ENCODE assay signal across 21 mouse cellular contexts in genomic region chr2:118084693-118085092, GRCm38 (mm10). TPM values are rescaled to one million over a fixed set of nuclear protein-coding genes. Genes with fewer than 3 reads are reported as not detected.
DNase-seq lines count a peak whose midpoint lies in the region; ATAC-seq lines count a peak whose summit lies in the region.
"Had no signal": no experiment of that assay in that cellular context is flagged by ENCODE, and none has a peak within 500 bp of the region (broad histone marks: within the 10 kb centered on the region; RNA-seq: fewer than 3 reads in every experiment).

No protein-coding gene starts in this region.

- H3K36me3 ChIP-seq in embryonic facial prominence, embryonic 14.5 days (ENCODE audit: control insufficient read depth, insufficient read depth, low read length), result no peaks in the 10 kb centered on the region
- H3K36me3 ChIP-seq in embryonic facial prominence, embryonic 10.5 days (replicated peaks), result no peaks in the 10 kb centered on the region
- H3K36me3 ChIP-seq: embryonic facial prominence, embryonic 12.5 days; embryonic facial prominence, embryonic 15.5 days; forebrain, embryonic 15.5 days had no signal

- H3K9ac ChIP-seq in embryonic facial prominence, embryonic 14.5 days (ENCODE audit: low read depth, low read length), result no peak overlapping the region
- H3K9ac ChIP-seq: embryonic facial prominence, embryonic 12.5 days; embryonic facial prominence, embryonic 15.5 days; forebrain, embryonic 13.5 days; forebrain, embryonic 15.5 days; forebrain, postnatal 0 days had no signal

- H3K27me3 ChIP-seq in embryonic facial prominence, embryonic 14.5 days (replicated peaks; ENCODE audit: control insufficient read depth, insufficient read depth, low read length), result no peaks in the 10 kb centered on the region
- H3K27me3 ChIP-seq in embryonic facial prominence, embryonic 10.5 days (replicated peaks; ENCODE audit: low read depth, poor library complexity, severe bottlenecking), result no peaks in the 10 kb centered on the region
- H3K27me3 ChIP-seq: embryonic facial prominence, embryonic 12.5 days; embryonic facial prominence, embryonic 15.5 days; forebrain, embryonic 13.5 days; forebrain, embryonic 15.5 days had no signal

- no peaks in the 10 kb centered on the region for H3K4me1 ChIP-seq in embryonic facial prominence, embryonic 14.5 days (ENCODE audit: control insufficient read depth, insufficient read depth, low read length)
- no peaks in the 10 kb centered on the region for H3K4me1 ChIP-seq in embryonic facial prominence, embryonic 10.5 days
- H3K4me1 ChIP-seq: embryonic facial prominence, embryonic 12.5 days; embryonic facial prominence, embryonic 15.5 days; forebrain, embryonic 13.5 days; forebrain, embryonic 15.5 days had no signal

- DNase-seq in embryonic facial prominence, embryonic 14.5 days (ENCODE audit: low spot score), result peak; percentile 30
- DNase-seq in embryonic facial prominence, embryonic 10.5 days (ENCODE audit: low spot score), result no peak
- DNase-seq in Muller cell, postnatal 12 days (ENCODE audit: inconsistent ontology term), result peak; percentile 81
- peak; percentile 40 for DNase-seq in NIH3T3 (ENCODE audit: low read depth)
- peak; percentile 52 for DNase-seq in fibroblast of lung, adult 2 months (ENCODE audit: low read depth)
- DNase-seq in thymus, postnatal 14 days, result no peak
- DNase-seq in thymus, postnatal 0 days (ENCODE audit: low spot score), result no peak
- DNase-seq: adrenal gland, adult 8-10 months; adrenal gland, postnatal 36 days; cerebellum, adult 11-12 months; cerebellum, adult 8-10 months; cerebellum, adult 9-11 months; cerebellum, postnatal 14 days; cerebellum, postnatal 36 days; embryo, embryonic 11 days; forebrain, postnatal 0 days had no signal

- WGBS in embryonic facial prominence, embryonic 14.5 days, result 57% methylated on average over 3 of the region's 3 CpGs
- WGBS in embryonic facial prominence, embryonic 10.5 days, result 83% methylated on average over 3 of the region's 3 CpGs

- H3K9me3 ChIP-seq in embryonic facial prominence, embryonic 14.5 days (ENCODE audit: control insufficient read depth, low read length), result no peaks in the 10 kb centered on the region
- H3K9me3 ChIP-seq in embryonic facial prominence, embryonic 10.5 days, result no peaks in the 10 kb centered on the region
- H3K9me3 ChIP-seq: embryonic facial prominence, embryonic 12.5 days; embryonic facial prominence, embryonic 15.5 days; forebrain, embryonic 13.5 days; forebrain, embryonic 15.5 days had no signal

- H3K4me2 ChIP-seq in embryonic facial prominence, embryonic 14.5 days (ENCODE audit: low read depth, low read length), result no peak overlapping the region
- H3K4me2 ChIP-seq: embryonic facial prominence, embryonic 12.5 days; embryonic facial prominence, embryonic 15.5 days; forebrain, embryonic 13.5 days; forebrain, embryonic 15.5 days had no signal

- no peak overlapping the region for H3K27ac ChIP-seq in embryonic facial prominence, embryonic 14.5 days (replicated peaks; ENCODE audit: low read depth, low read length)
- H3K27ac ChIP-seq in embryonic facial prominence, embryonic 10.5 days (replicated peaks), result no peak overlapping the region
- H3K27ac ChIP-seq: embryonic facial prominence, embryonic 12.5 days; embryonic facial prominence, embryonic 15.5 days; forebrain, embryonic 13.5 days; forebrain, embryonic 15.5 days had no signal

- H3K4me3 ChIP-seq in embryonic facial prominence, embryonic 14.5 days (ENCODE audit: low read depth, low read length), result no peak overlapping the region
- H3K4me3 ChIP-seq in embryonic facial prominence, embryonic 10.5 days, result no peak overlapping the region
- H3K4me3 ChIP-seq: embryonic facial prominence, embryonic 12.5 days; embryonic facial prominence, embryonic 15.5 days; erythroblast, embryonic 14.5 days; forebrain, embryonic 13.5 days; forebrain, embryonic 15.5 days had no signal

- no peak for ATAC-seq in embryonic facial prominence, embryonic 14.5 days (ENCODE audit: low read depth)
- ATAC-seq: forebrain, embryonic 13.5 days; forebrain, embryonic 15.5 days; forebrain, postnatal 0 days had no signal

RNA-seq across cellular contexts. Expression of gene Thbs1, which starts 27.0 kb away (rescaled TPM):
- 77.4 and 86.4 TPM in 2 replicates for polyA plus RNA-seq in embryonic facial prominence, embryonic 14.5 days (2014; fragmentation: Nextera tagmentation; extraction: Ambion mirVana)
- polyA plus RNA-seq in embryonic facial prominence, embryonic 10.5 days (2016; fragmentation: Nextera tagmentation; extraction: Ambion mirVana), result 31.1 and 35.4 TPM in 2 replicates
- polyA plus RNA-seq in thymus, postnatal 0 days (2015; fragmentation: Nextera tagmentation; extraction: Ambion mirVana), result 1.5 and 1.8 TPM in 2 replicates

Comparison
In these comparisons a context has a peak if more than half of its experiments do, and no peak if none do; other contexts are left out.
1. DNase-seq: peak in embryonic facial prominence, embryonic 14.5 days (single experiment), Muller cell, postnatal 12 days (single experiment), NIH3T3 (single experiment) and fibroblast of lung, adult 2 months (single experiment); none in embryonic facial prominence, embryonic 10.5 days (single experiment), thymus, postnatal 14 days (single experiment) and thymus, postnatal 0 days (single experiment).
2. RNA of gene Thbs1, which starts 27.0 kb away (polyA plus RNA-seq): 77.4 to 86.4 TPM in embryonic facial prominence, embryonic 14.5 days and 31.1 to 35.4 TPM in embryonic facial prominence, embryonic 10.5 days; 1.5 to 1.8 TPM in thymus, postnatal 0 days; every median in the first group is over 10 times any median in the second.